Mouse (Mus musculus) left cerebral cortex, adult 8-10 months (tissue): ENCODE measurements around the gene Socs3. TPM values are rescaled to one million over a fixed set of nuclear protein-coding genes. Genes with fewer than 3 reads are reported as not detected.
A peak's percentile ranks its signal among the peaks of the same experiment; 100 is the strongest.

Experiments
- DNase-seq, 2 experiments: peaks; one replicate each; pipeline ENCODE4 v3.0.0; 2022; ENCODE audit warnings: low spot score in 2 of 2
- total RNA-seq, 4 experiments: library from RNA; stranded (reverse); gene quantifications; 2 replicates each; pipeline ENCODE4 v1.2.4; 2022

The Socs3 gene
- total RNA-seq, 4 experiments from 2014 or later: 3.1 to 7.5 (median 3.6) TPM

DNA sequence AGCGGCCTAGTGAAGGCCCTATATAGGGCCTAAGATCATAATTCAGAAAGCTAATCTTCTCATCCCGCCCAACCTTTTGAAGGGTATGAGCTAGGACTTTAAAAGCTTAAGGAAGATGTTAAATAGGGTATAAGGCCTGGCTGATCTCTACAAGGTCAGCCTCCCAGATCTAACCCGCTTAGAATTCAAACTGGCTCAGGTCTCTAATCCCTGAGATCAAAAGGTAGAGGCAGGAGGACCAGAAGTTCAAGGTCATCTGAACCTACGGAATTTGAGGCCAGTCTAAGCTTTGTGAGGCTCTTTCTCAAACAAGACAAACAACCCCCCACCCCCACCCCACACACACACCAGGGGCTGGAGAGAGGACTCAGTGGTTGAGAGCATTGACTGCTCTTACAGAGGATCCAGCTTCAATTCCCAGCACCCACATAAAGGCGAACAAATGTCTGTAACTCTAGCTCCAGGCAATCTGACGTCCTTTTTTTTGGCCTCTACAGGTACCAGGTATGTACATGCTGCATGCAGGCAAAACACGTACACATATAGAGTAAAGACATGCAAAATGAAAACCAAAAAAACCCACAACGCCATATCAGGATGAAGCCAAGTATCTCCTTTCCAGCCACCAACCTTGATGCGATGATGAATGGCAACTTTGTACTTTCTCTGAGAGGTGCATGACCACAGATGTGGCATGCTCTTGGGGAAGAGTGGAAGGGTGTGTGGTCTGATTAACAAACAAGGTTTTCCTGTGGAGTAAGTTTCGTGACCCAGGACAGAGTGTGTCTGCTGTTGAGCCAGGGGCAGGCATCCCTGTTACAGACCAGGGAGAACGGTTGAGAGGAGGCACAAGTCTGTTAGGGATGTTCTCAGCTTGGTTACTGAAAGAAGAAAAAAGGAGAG is 3.1 kb upstream of the Socs3 start:
- DNase-seq: no peak

DNA sequence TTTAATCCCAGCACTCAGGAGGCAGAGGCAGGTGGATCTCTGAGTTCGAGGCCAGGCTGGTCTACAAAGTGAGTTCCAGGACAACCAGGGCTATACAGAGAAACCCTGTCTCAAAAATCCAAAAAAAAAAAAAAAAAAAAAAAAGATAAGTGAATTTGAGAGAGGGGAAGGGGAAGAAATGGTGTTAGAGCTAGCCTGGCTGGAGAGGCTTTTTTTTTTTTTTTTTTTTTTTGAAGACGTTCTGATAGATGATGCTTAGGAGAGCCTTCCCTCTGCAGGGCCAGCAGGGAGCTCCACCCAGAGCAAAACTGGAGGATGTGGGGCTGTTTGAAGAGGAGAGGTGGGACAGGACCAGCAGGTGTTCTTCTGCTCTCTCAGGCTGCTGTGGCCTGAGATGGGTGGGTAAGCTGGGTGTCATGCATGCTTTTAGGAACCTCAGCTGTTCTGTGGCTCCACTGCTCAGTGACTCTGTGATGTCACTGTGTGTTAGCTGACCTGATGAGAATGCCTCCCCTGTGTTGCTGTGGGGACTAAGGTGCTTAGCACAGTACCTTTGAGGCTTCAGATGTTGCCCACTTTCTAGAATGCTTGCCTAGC is 1.9 kb upstream of the Socs3 start:
- DNase-seq: no peak

DNA sequence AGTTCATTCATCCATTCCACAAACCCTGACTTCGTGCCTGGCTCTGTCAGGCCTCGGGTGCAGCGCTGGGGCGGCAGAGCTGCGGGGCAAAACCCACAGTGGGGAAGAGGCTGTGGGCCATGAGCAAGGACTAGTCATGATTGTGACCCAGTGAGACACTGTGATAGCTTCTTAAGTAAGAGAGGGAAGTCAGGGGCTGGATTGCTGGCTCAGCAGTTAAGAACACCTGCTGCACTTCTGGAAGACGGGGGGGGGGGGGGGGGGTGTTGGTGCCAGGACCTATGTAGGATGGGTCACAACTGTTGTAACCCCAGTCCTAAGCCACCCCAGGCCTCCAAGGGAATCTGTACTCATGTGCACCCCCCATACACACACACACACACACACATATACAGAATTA is 1.3 kb upstream of the Socs3 start:
- DNase-seq: no peak

DNA sequence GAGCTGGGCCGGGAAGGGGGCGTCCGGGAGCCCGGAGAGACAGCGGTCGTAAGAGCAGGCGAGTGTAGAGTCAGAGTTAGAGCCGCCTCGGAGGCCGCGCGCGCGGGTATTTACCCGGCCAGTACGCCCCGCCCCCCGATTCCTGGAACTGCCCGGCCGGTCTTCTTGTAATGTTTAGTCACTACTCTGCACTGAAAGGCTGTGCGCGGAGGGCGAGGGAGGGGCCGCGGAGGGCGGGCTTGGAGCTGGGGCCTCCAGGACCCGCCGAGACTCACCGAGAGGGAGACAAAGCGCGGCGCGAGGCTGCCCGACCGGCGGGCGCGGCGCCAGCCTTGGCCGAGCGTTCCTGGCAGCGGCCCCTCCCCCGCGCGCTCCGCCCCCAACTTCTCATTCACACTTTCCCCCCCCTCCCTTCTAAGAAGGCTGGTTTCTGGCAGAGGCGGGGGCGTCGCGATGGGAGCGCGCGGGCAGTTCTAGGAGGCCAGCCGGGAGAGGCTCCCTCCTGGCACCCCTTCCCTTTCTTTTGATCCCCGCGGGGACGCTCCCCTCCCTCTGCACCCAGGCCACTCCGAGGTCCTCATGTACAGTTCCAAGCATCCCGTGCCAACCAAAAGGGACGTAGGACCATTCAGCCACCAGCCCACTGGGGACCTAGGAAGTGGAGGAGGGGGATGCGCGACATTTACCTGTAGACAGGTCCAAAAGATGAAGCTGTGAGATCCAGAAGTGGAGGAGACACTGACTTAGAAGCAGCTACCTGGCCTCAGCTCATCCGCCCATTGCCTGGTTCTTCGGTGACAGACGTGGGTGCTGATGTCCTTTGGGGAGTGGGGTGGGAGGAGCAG is 525 bp downstream of the Socs3 start:
- DNase-seq: peak; percentile 67 to 88

DNA sequence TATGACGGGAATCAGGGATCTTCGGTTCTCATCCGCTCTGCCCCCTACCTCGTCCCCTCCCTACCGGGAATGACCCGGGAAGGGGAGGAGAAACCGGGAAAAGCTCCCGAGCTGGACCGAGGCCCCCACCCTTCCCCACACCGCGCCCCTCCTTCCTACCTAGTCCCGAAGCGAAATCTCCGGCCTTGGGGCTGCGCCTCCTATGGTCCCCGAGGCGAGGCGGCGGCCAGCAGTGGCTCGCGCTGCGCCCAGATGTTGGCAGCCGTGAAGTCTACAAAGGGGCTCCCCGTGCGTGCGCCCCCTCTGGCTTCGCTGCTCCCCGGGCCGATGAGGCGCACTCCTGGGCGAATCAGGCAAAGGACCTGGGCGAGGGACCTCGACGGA is 1.1 kb downstream of the Socs3 start:
- DNase-seq: no peak

DNA sequence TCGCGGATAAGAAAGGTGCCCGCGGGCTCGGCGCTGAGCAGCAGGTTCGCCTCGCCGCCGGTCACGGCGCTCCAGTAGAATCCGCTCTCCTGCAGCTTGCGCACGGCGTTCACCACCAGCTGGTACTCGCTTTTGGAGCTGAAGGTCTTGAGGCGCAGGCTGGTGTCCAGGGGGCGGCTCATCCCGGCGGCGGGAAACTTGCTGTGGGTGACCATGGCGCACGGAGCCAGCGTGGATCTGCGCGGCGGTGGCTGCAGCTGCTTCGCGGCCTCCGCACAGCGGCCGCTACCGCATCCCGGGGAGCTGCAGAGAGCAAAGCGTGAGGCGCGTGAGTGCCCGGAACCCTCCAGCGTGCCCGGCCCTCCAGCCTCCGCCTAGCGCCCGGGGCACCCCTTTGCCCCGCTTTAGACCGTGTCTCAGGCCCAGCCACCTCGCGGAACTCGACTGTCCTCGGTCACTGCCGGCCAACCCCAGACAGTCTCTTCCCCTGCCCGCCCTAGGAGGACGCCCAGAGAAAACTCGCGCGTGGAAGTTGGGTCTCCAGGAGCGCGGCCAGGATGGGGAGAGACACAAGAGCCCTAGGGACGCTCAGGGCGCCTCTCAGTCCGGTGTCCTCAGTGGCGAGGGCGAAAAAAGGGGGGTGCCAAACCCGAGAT is 1.7 kb downstream of the Socs3 start:
- peak in 1 of 2 experiments; percentile 42 for DNase-seq

DNA sequence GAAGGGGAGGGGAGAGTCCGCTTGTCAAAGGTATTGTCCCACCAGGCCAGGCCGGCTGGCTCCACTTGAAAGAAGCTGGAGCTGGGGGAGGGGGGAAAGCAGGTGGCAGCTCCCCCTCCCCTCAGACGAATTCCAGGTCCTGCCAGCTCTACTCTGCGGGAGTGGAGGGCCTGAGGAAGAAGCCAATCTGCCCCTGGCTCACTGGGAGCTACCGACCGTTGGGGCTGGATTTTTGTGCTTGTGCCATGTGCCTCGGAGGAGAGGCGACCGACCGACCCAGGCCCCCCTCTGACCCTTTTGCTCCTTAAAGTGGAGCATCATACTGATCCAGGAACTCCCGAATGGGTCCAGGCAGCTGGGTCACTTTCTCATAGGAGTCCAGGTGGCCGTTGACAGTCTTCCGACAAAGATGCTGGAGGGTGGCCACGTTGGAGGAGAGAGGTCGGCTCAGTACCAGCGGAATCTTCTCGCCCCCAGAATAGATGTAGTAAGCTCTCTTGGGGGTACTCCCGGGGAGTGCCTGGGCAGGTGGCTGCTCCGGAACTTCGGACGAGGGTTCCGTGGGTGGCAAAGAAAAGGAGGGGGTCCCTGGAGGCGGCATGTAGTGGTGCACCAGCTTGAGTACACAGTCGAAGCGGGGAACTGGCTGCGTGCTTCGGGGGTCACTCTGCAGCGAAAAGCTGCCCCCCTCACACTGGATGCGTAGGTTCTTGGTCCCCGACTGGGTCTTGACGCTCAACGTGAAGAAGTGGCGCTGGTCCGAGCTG is 2.4 kb downstream of the Socs3 start:
- no peak for DNase-seq

DNA sequence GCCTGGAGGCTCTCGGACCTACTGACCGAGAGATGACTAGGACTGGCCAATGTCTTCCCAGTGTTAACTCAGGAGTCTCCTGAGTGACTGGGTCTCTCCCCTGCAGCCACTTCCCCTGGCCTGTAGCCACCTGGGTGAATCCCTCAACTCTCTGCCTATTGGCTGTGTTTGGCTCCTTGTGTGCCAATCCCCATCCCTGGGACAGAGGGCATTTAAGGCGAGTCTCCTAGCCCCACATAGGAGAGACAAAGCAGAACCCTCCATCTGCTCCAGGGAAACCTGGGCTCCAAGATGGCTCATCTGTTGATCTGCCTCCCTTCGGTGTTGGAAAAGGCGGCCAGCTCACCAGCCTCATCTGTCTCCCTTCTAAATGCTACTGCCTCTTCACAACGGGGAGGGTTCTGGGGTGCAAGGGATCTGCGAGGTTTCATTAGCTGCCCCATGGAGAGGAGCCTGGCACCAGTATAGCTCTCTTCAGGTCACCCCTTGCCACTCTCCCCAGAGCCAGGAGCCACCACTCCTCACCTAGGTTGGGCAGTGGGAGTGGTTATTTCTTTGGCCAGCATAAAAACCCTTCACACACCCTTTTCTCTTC is 3.2 kb downstream of the Socs3 start:
- no peak for DNase-seq

DNA sequence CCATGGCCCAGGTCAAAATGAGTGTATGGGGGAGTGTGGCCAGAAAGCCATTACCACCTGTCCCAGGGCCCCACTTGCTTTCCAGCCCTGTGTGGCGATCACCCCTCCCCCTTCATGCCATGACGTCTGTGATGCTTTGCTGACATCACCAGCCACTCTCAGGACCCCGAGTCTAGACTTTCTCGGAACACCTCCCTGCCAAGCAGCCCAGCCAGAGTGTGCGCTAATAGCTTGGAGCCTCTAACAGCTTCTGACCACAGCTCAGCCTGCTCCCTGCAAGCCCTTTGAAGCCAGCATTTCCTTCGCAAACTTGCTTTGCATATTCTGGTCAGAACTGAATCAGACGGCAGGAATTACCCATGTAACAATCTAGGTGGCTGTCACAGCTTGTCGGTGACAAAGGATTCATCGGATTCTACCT is 4.3 kb downstream of the Socs3 start:
- no peak for DNase-seq

DNA sequence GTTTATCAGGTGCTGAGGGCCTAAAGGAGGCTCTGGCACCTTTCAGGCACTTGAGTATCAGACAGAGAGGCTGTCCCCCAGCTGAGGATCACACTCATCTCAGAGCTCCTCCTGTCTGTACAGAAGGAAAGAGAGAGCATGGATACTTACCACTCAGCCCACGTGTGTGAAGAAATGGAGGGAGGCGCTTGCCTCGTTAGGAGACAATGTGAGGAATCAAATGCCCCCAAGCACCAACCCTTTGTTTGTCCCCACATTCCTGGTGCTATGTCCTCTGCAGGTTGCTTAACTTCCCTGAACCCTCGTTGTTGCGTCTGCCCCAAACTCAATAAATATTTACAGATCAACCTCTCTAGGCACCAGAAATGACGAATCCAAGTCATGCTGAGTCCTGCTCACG is 4.8 kb downstream of the Socs3 start:
- DNase-seq: no peak

DNA sequence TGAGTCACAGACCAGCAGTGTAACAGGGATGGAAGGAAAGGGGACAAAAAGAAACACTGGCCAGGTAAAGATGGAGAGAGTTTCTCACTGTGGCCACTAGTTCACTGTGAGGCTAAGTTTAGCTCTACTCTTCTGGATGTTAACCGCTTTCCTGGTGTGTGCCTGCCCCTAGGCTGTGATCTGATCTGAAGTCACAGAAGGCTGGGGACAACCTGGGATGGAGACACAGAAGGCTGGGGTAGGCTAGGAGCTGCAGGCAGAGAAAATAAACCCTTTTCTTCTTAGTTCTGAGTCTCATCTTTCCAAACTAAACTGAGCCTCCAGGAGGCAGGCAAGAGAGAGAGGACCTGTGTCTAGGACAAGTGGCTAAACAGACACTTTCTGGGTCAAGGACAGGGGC is 5.6 kb downstream of the Socs3 start:
- DNase-seq: no peak

DNA sequence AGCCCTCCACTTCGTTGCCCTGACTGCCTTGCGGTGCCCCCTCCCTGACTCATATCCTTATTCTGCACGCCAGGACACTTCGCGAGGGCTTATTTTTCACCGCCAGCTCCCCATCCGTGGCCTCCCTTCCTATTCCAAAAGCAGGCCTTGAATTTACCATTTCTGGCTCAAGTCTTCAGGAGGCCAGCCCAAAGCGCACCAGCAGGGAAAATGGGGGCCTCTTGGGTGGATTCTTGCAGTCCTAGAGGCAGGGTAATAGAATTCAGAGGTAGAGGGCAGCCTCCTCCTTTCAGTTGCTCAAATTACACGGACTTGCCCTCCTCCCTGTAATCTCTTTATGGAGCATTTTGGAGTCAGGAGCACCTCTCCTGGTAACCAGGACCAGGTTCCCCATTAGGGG is 6.0 kb downstream of the Socs3 start:
- DNase-seq: no peak

DNA sequence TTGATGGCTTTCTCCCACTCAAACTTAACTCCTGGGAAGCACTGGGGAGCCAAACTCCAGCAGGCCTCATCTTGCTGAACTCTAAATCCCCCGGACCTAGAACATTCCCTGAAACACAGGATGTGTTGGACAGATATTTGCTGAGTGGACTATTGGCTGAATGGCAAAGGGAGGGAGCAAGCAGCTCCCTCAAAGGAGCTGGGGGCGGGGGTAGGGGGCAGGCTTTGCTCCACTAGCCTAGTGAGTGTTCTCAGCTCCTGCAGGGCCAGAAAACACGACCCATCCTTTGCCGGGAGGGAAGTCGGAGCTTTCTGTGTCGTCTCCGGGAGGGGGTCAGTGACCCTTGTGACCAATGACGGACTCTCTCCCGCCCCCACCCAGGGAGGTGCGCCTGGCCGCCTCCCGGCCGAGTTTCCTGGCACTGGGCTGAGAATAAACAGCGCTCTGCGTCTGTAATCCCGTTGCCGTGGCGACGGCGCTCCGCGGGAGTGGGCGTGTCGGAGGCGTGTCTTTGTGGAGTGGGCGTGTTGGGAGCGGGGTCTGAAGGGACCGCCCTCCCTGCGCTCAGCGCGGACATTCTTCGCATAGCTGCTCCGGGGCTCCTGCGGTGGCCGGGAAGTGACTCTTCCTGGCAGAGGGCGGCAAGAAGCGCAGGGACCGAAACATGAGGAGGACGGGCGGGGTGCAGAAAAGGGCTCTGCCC is 6.6 kb downstream of the Socs3 start:
- peak; percentile 89 to 92 for DNase-seq

DNA sequence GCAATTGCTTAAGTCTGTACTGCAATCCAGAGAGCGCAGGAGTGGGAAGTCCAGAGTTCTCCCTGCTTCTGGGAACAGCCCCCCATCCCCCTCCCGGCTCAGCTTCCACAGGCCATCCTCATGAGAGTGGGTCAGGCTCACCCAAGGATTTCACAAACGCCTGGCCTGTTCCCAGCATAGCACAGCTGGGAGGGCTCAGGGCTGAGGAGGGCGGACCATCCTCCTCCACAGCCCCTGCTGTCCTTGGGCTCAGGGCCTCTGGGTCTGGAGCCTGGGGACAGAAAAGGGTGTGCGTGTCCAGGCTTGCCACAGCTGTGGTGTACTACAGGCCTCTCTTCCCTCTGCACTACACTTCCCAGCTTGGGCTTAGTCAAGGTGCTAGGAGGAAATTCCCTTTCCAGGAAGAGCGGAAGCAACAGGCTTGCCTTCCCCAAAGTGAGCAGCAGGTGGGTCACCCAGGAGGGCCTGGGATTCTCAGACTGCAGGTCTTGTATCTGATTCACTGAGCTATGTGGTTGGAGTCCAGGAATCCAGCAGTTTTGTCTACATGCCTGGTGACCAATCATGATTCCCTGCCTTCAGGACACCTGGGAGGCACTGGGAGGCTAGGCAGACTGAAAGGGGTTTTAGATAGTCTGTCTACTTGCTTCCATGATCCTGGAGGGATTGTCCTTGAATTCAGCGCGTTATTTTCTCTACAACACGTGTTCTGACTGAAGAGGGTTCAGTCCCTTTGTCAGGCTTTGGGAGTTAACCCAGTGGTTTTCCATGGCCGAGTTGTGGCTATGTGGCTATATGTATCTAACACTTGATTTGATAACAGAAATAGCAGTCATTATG is 7.4 kb downstream of the Socs3 start:
- DNase-seq: no peak

DNA sequence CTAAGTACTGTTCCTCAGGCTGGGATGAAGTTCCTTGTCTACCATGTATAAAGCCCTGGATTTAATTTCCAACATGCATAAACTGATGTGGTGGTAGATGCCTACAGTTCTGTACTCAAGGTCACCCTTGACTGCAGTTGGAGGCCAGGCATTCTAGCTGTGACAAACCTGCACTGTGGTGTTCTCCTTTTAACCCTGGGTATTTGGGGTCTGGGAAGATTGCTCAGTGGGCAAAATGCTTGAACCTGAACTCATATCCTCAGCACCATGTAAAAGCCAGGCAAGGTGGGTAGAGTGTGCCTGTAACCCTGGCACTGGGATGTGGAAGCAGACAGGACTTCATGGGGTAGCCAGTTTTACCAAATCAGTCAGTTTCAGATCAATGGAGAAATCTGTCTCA is 9.2 kb downstream of the Socs3 start:
- no peak for DNase-seq

DNA sequence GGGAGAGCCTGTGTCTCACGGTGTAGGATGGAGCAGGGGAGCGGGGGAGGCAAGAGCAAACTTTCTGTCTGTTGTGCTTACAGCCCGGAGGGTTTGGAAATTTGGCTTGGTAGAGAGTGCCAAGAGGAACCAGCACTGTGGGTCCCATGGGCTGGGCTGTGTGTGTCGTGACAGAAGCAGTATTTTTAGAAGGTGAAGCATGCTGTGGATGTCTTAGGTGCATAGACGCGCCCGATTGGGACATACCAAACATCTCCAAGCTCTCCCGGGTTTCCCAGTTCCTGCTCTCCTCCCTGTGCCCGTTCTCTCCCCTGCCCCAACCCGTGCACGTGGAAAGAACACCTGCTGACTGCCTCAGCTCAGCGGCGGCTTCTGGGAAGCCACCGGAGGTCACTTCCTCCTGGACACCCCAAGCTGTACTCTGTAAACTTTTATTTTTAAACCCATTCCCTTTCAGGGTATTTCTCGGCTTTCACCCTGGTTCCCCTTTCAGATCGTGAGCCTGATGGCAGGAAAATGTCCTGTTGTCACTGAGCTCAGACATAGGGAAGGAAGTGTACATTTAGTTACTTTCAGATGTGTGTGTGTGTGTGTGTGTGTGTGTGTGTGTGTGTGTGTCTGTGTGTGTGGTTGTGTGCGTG is 10.0 kb downstream of the Socs3 start:
- no peak for DNase-seq

DNA sequence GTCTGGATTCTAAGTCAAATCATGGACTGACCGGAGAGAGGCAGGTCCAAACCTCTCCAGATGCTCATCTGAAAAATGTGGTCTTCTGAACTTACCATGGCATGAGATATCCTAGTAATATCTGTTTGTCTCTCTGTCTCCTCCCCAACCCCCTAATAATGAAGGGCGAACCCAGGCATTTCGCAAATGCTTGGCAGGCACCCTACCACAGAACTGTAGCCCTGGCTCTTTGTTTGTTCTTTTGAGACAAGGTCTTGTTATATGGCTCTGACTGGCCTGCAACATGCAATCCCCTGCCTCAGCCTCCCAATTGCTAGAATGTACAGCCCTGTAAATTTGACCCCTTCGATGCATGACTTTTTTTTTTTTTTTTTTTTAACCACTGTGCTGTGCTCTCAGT is 10.7 kb downstream of the Socs3 start:
- no peak for DNase-seq

DNA sequence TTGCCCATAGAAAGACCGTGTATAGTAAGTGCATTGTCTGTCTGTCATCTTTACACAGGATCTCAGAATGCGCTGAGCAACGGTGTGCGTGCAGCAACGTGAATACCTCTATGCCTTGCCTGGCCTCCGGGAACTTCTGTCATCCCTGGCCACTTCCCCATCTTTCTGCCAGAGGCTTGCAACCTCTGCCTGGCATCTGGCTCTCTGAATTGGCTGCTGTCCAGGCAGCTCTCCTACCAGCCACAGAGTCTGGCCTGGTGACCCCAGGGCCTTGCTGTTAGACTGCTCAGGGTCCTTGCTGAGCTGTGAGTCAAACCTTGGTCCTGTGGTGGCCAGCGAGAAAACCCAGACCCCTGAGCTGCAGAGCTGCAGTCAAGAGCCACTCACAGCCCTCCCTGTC is 11.7 kb downstream of the Socs3 start:
- DNase-seq: no peak
